Mouse (Mus musculus): ENCODE data around the gene Itgb6. TPM values are rescaled to one million over a fixed set of nuclear protein-coding genes. Genes with fewer than 3 reads are reported as not detected.

The Itgb6 gene
- polyA plus RNA-seq, 1 experiment from 2014 or later, result 8.6 TPM

- H3K27ac ChIP-seq (replicated peaks), result no peak overlapping the region
Observed at GRCm38 (mm10) chr2:60647650-60648049, 74.8 kb downstream of the Itgb6 start.

DNA sequence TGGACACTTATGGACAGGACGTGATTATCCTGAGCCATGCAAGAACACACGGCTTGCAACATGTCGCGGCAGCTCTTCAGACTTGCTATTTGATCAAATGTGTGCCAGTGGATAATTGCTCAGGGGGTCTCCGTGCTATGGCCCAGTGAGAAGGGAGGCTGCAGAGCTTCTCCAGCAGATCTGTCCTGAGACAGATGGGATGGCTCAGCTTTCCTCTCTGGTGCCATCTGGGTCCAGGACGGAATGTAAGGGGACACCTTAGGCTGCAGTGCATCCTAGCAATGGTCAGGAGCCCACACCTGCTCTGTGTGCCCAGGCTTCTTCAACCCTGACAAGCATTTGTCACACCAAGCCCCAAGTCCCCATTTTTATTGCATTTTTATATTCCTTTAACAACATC, 75.9 kb downstream of the Itgb6 start:
- Histone ChIP-seq H3K9me3 (ENCODE audit: control insufficient read depth, low read length) (no peaks in the 10 kb centered on the region), H3K36me3 (ENCODE audit: control insufficient read depth, insufficient read depth, low read length) (no peaks in the 10 kb centered on the region), H3K27me3 (ENCODE audit: control insufficient read depth, insufficient read depth, low read length) (no peaks in the 10 kb centered on the region), H3K9ac (ENCODE audit: low read length) (no peak overlapping the region), H3K4me2 (replicated peaks; ENCODE audit: low read depth) (no peak overlapping the region), H3K4me1 (replicated peaks; ENCODE audit: control insufficient read depth, insufficient read depth) (no peaks in the 10 kb centered on the region), H3K27ac (replicated peaks) (no peak overlapping the region), H3K4me3 (ENCODE audit: low read depth, low read length) (no peak overlapping the region)
- DNase-seq (ENCODE audit: low spot score) (peak; percentile 4), ATAC-seq (ENCODE audit: low FRiP score, low TSS enrichment) (no peak)
- no peak for TF ChIP-seq CTCF (IDR thresholded peaks at IDR 0.05; ENCODE audit: low read depth)
- TF ChIP-seq EP300 (optimal IDR thresholded peaks at IDR 0.05), result no peak
- WGBS, result 82% methylated on average over 6 of the region's 6 CpGs

More at GRCm38 (mm10) chr2:60647650-60648049, 74.8 kb downstream of the Itgb6 start:
- Histone ChIP-seq H3K4me3 (ENCODE audit: low read depth, low read length) (no peak overlapping the region), H3K9me3 (ENCODE audit: control insufficient read depth, low read length) (no peaks in the 10 kb centered on the region), H3K36me3 (ENCODE audit: control insufficient read depth, insufficient read depth, low read length) (no peaks in the 10 kb centered on the region), H3K4me2 (replicated peaks; ENCODE audit: low read depth) (no peak overlapping the region), H3K4me1 (replicated peaks; ENCODE audit: control insufficient read depth, insufficient read depth) (no peaks in the 10 kb centered on the region), H3K27me3 (ENCODE audit: control insufficient read depth, insufficient read depth, low read length) (no peaks in the 10 kb centered on the region), H3K9ac (ENCODE audit: low read length) (no peak overlapping the region)
- DNase-seq (ENCODE audit: low spot score) (peak; percentile 8), ATAC-seq (ENCODE audit: low FRiP score, low TSS enrichment) (no peak)
- WGBS, result 56% methylated on average over 5 of the region's 5 CpGs
- TF ChIP-seq CTCF (IDR thresholded peaks at IDR 0.05; ENCODE audit: low read depth), result no peak
- TF ChIP-seq EP300 (optimal IDR thresholded peaks at IDR 0.05), result no peak

DNA sequence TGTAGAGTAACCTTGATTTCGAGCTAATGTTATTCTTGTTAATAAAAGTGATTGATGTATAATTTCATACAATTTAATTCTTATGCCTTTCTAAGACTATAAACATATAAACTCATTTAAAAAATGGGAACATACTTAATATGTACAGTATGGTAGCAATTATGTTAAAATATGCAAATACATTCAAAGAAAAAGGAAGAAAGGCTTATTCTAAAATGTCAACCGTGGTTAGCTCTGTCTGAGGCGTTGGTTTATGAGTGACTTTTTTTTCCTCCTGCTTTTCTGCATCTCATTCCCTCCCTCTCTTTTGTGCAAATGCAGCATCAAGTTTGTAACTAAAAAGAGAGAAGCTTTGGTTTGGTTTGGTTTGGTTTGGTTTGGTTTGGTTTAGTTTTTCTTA, 79.0 kb downstream of the Itgb6 start:
- 77% methylated on average over 3 of the region's 3 CpGs for WGBS

DNA sequence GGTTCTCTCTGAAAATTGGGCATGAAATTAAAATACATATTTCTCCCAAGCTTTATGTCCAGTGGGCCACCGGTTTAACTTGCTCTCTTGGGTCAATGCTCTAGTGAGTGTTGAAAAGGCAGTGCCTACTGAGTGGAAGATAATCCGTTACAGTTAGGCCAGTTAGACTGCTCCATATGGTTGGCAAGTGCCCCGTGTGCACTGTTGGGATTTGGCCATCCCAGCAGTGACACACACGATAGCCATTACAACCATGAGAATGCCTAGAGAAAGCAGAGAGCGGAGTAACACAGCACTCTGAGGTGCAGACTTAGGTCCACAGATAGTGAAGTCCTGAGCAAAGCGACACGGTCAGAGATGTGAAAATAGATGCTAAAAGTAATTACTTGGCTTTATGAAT, 79.8 kb downstream of the Itgb6 start:
- no peaks in the 10 kb centered on the region for H3K27me3 ChIP-seq (ENCODE audit: control insufficient read depth, insufficient read depth, low read length)
- DNase-seq (ENCODE audit: low spot score) (no peak), ATAC-seq (ENCODE audit: low FRiP score, low TSS enrichment) (no peak)
- 92% methylated on average over 7 of the region's 7 CpGs for WGBS
- no peak for TF ChIP-seq EP300 (optimal IDR thresholded peaks at IDR 0.05)
- no peak for TF ChIP-seq CTCF (IDR thresholded peaks at IDR 0.05; ENCODE audit: low read depth)
- H3K27ac ChIP-seq (replicated peaks), result no peak overlapping the region
- H3K9ac ChIP-seq (ENCODE audit: low read length), result no peak overlapping the region
- H3K4me1 ChIP-seq (replicated peaks; ENCODE audit: control insufficient read depth, insufficient read depth), result no peaks in the 10 kb centered on the region
- no peaks in the 10 kb centered on the region for H3K9me3 ChIP-seq (ENCODE audit: control insufficient read depth, low read length)
- no peaks in the 10 kb centered on the region for H3K36me3 ChIP-seq (ENCODE audit: control insufficient read depth, insufficient read depth, low read length)
- no peak overlapping the region for H3K4me2 ChIP-seq (replicated peaks; ENCODE audit: low read depth)
- no peak overlapping the region for H3K4me3 ChIP-seq (ENCODE audit: low read depth, low read length)

More for the DNA sequence above, 79.0 kb downstream of the Itgb6 start:
- no peak for TF ChIP-seq EP300 (optimal IDR thresholded peaks at IDR 0.05)
- Histone ChIP-seq H3K4me3 (ENCODE audit: low read depth, low read length) (no peak overlapping the region), H3K27me3 (ENCODE audit: control insufficient read depth, insufficient read depth, low read length) (no peaks in the 10 kb centered on the region), H3K9me3 (ENCODE audit: control insufficient read depth, low read length) (no peaks in the 10 kb centered on the region), H3K27ac (replicated peaks) (no peak overlapping the region), H3K4me1 (replicated peaks; ENCODE audit: control insufficient read depth, insufficient read depth) (no peaks in the 10 kb centered on the region), H3K4me2 (replicated peaks; ENCODE audit: low read depth) (no peak overlapping the region), H3K36me3 (ENCODE audit: control insufficient read depth, insufficient read depth, low read length) (no peaks in the 10 kb centered on the region), H3K9ac (ENCODE audit: low read length) (no peak overlapping the region)
- DNase-seq (ENCODE audit: low spot score) (no peak), ATAC-seq (ENCODE audit: low FRiP score, low TSS enrichment) (no peak)

DNA sequence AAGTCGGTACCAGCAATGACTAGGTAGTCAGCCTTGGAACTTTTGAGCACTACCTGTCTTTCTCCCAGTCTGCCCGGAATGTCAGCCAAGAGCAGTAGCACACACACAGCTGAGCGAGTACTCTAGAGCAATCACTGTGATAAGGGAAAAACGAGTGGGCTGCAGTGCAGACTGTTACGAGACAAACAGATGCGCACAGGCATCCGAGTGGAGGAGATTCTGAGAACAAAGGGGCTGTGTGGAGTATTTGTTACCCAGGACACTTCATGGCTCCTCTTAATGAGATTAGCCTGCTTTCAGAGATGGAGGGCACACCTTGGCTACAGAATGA, 82.1 kb downstream of the Itgb6 start:
- no peak overlapping the region for H3K27ac ChIP-seq (replicated peaks)
- H3K27me3 ChIP-seq (ENCODE audit: control insufficient read depth, insufficient read depth, low read length), result no peaks in the 10 kb centered on the region
- H3K9me3 ChIP-seq (ENCODE audit: control insufficient read depth, low read length), result no peaks in the 10 kb centered on the region
- 52% methylated on average over 7 of the region's 7 CpGs for WGBS
- H3K4me3 ChIP-seq (ENCODE audit: low read depth, low read length), result no peak overlapping the region
- no peaks in the 10 kb centered on the region for H3K36me3 ChIP-seq (ENCODE audit: control insufficient read depth, insufficient read depth, low read length)
- no peak for ATAC-seq (ENCODE audit: low FRiP score, low TSS enrichment)
- H3K4me1 ChIP-seq (replicated peaks; ENCODE audit: control insufficient read depth, insufficient read depth), result no peaks in the 10 kb centered on the region
- no peak overlapping the region for H3K9ac ChIP-seq (ENCODE audit: low read length)
- DNase-seq (ENCODE audit: low spot score), result no peak
- no peak overlapping the region for H3K4me2 ChIP-seq (replicated peaks; ENCODE audit: low read depth)
- TF ChIP-seq CTCF (IDR thresholded peaks at IDR 0.05; ENCODE audit: low read depth) (no peak), EP300 (optimal IDR thresholded peaks at IDR 0.05) (no peak)

DNA sequence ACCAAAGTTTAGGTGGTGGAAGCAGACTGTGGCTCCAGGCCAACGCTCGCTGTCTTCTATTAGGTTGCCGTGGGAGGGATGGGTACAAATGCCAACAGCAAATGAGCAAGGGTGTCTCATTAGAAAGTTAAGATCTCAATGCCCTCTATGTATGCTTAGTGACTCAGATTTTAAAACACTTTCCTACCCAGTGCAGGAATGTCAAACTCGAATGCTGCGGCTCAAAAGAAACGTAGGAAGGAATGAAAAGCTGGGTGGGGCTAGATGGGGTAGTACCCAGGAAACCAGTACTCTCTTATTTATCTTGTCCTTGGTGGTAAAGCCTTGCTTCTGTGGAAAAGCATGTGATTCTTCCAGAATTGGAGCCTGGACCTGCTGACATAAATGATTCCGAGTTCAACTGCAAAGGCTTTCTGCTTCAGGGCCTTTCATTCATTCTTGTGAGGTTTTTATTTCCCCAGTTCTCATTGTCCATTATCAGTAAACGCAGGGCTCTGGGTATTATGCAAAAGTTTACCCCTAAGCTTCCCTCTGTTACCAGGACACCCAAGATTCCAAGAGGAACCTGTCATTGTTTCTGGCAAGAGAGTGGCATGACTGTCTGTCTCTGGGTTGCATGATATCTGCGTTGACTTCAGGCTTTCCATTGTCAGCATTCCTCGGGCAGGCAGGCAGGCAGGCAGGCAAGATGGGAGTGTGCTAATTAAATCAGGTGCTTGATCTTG, 82.7 kb downstream of the Itgb6 start:
- no peak for DNase-seq (ENCODE audit: low spot score)
- H3K36me3 ChIP-seq (ENCODE audit: control insufficient read depth, insufficient read depth, low read length), result no peaks in the 10 kb centered on the region
- no peak overlapping the region for H3K4me3 ChIP-seq (ENCODE audit: low read depth, low read length)
- H3K27ac ChIP-seq (replicated peaks), result no peak overlapping the region; the same call in 1 of the 2 replicates
- no peaks in the 10 kb centered on the region for H3K9me3 ChIP-seq (ENCODE audit: control insufficient read depth, low read length)
- H3K4me2 ChIP-seq (replicated peaks; ENCODE audit: low read depth), result no peak overlapping the region
- no peaks in the 10 kb centered on the region for H3K27me3 ChIP-seq (ENCODE audit: control insufficient read depth, insufficient read depth, low read length)
- peak; percentile 61; the same call in 1 of the 2 replicates for ATAC-seq (ENCODE audit: low FRiP score, low TSS enrichment)
- TF ChIP-seq EP300 (optimal IDR thresholded peaks at IDR 0.05), result no peak
- no peak for TF ChIP-seq CTCF (IDR thresholded peaks at IDR 0.05; ENCODE audit: low read depth)
- H3K4me1 ChIP-seq (replicated peaks; ENCODE audit: control insufficient read depth, insufficient read depth), result no peaks in the 10 kb centered on the region
- WGBS, result 58% methylated on average over 10 of the region's 10 CpGs
- no peak overlapping the region for H3K9ac ChIP-seq (ENCODE audit: low read length)
